Comparison of ENCODE assay signal across 7 mouse cellular contexts in genomic region chr8:70001892-70002191, GRCm38 (mm10). TPM values are rescaled to one million over a fixed set of nuclear protein-coding genes. Genes with fewer than 3 reads are reported as not detected.
A peak's percentile ranks its signal among the peaks of the same experiment; 100 is the strongest.
DNase-seq lines count a peak whose midpoint lies in the region; ATAC-seq and TF ChIP-seq lines count a peak whose summit lies in the region.
"Not testable (repeated sequence)": the region's sequence is repeated elsewhere in the genome, so short reads cannot be mapped to it uniquely, and the experiment has no call there.

No protein-coding gene starts in this region.

- not testable (repeated sequence) for H3K27me3 ChIP-seq in MEL (ENCODE audit: control insufficient read depth in 1 of 2, insufficient read depth in 2 of 2, low read length in 2 of 2); forebrain, embryonic 11.5 days (ENCODE audit: control insufficient read depth, insufficient read depth, low read length); heart, postnatal 0 days (ENCODE audit: control insufficient read depth, insufficient read depth, low read length); intestine, embryonic 16.5 days (replicated peaks; ENCODE audit: control insufficient read depth, insufficient read depth, low read length); limb, embryonic 15.5 days; lung, embryonic 16.5 days (ENCODE audit: control insufficient read depth, insufficient read depth, low read depth, low read length); neural tube, embryonic 13.5 days

- not testable (repeated sequence) for H3K79me2 ChIP-seq in MEL (ENCODE audit: control insufficient read depth, insufficient read depth, low read length, poor library complexity)

- TF ChIP-seq CTCF in MEL (IDR thresholded peaks at IDR 0.05 in 2 of 3, conservative IDR thresholded peaks at IDR 0.05 in 1 of 3; ENCODE audit: control insufficient read depth in 1 of 3, insufficient read depth in 1 of 3, low read depth in 2 of 3, low read length in 3 of 3, poor library complexity in 1 of 3, severe bottlenecking in 1 of 3); heart, postnatal 0 days (IDR thresholded peaks at IDR 0.05; ENCODE audit: low read depth): not testable (repeated sequence)

- peaks cover 0 to 16% of the 10 kb centered on the region in 2 experiments; a peak in 2 of 4 replicates for H3K36me3 ChIP-seq in MEL (ENCODE audit: control insufficient read depth in 1 of 2, insufficient read depth in 2 of 2, low read length in 2 of 2)
- not testable (repeated sequence) for H3K36me3 ChIP-seq in forebrain, embryonic 11.5 days (ENCODE audit: control insufficient read depth, insufficient read depth, low read length); heart, postnatal 0 days (replicated peaks; ENCODE audit: control insufficient read depth, insufficient read depth, low read length); intestine, embryonic 16.5 days (ENCODE audit: control insufficient read depth, insufficient read depth, low read length); limb, embryonic 15.5 days; lung, embryonic 16.5 days (ENCODE audit: control insufficient read depth, insufficient read depth, low read length); neural tube, embryonic 13.5 days

- not testable (repeated sequence) for TF ChIP-seq RAD21 in MEL (IDR thresholded peaks at IDR 0.05; ENCODE audit: low read depth, low read length)

- H3K4me2 ChIP-seq in forebrain, embryonic 11.5 days (ENCODE audit: low read depth, low read length, severe bottlenecking), result peak overlapping the region; percentile 24; the same call in 1 of the 2 replicates
- H3K4me2 ChIP-seq in heart, postnatal 0 days (ENCODE audit: low read depth, low read length), result peak overlapping the region; percentile 58
- H3K4me2 ChIP-seq in intestine, embryonic 16.5 days (ENCODE audit: low read depth, low read length), result peak overlapping the region; percentile 53; the same call in 1 of the 2 replicates
- H3K4me2 ChIP-seq in limb, embryonic 15.5 days, result not testable (repeated sequence)
- H3K4me2 ChIP-seq in lung, embryonic 16.5 days (ENCODE audit: low read depth, low read length), result peak overlapping the region; percentile 61; the same call in 1 of the 2 replicates
- peak overlapping the region; percentile 42; the same call in 1 of the 2 replicates for H3K4me2 ChIP-seq in neural tube, embryonic 13.5 days

- peaks cover 3 to 17% of the 10 kb centered on the region in 2 experiments; a peak in 3 of 4 replicates for H3K4me1 ChIP-seq in MEL (ENCODE audit: control insufficient read depth in 1 of 2, insufficient read depth in 2 of 2, low read length in 2 of 2)
- not testable (repeated sequence) for H3K4me1 ChIP-seq in forebrain, embryonic 11.5 days (replicated peaks; ENCODE audit: control insufficient read depth, insufficient read depth, low read length); heart, postnatal 0 days (ENCODE audit: control insufficient read depth, insufficient read depth); intestine, embryonic 16.5 days (ENCODE audit: control insufficient read depth, insufficient read depth, low read length); limb, embryonic 15.5 days; lung, embryonic 16.5 days (replicated peaks; ENCODE audit: control insufficient read depth, insufficient read depth, low read length); neural tube, embryonic 13.5 days (replicated peaks)

- TF ChIP-seq EP300 in MEL (IDR thresholded peaks at IDR 0.05; ENCODE audit: low read depth in 1 of 2, low read length in 2 of 2); heart, postnatal 0 days (IDR thresholded peaks at IDR 0.05; ENCODE audit: low read depth): not testable (repeated sequence)

- 44% methylated on average over 7 of the region's 7 CpGs for WGBS in forebrain, embryonic 11.5 days
- 28% methylated on average over 7 of the region's 7 CpGs for WGBS in heart, postnatal 0 days
- 39% methylated on average over 7 of the region's 7 CpGs for WGBS in intestine, embryonic 16.5 days
- WGBS in limb, embryonic 15.5 days, result 35% methylated on average over 7 of the region's 7 CpGs
- WGBS in lung, embryonic 16.5 days, result 32% methylated on average over 7 of the region's 7 CpGs
- 45% methylated on average over 7 of the region's 7 CpGs for WGBS in neural tube, embryonic 13.5 days

- not testable (repeated sequence) for TF ChIP-seq POLR2A in MEL (IDR thresholded peaks at IDR 0.05; ENCODE audit: control insufficient read depth in 1 of 2, insufficient read depth in 1 of 2, low read depth in 1 of 2, low read length in 2 of 2, poor library complexity in 1 of 2)

- peak overlapping the region; percentile 80 for H3K9ac ChIP-seq in MEL (ENCODE audit: control insufficient read depth, low read depth, low read length, poor library complexity, severe bottlenecking)
- H3K9ac ChIP-seq in forebrain, embryonic 11.5 days (ENCODE audit: low read length); limb, embryonic 15.5 days; lung, embryonic 16.5 days (ENCODE audit: low read length); neural tube, embryonic 13.5 days: not testable (repeated sequence)
- peak overlapping the region; percentile 50; the same call in 1 of the 2 replicates for H3K9ac ChIP-seq in heart, postnatal 0 days (replicated peaks; ENCODE audit: low read depth, low read length)
- peak overlapping the region; percentile 62; the same call in 1 of the 2 replicates for H3K9ac ChIP-seq in intestine, embryonic 16.5 days (ENCODE audit: low read depth, low read length)

- not testable (repeated sequence) for H3K9me3 ChIP-seq in MEL (replicated peaks; ENCODE audit: insufficient read depth, low read length); forebrain, embryonic 11.5 days (ENCODE audit: control insufficient read depth, low read length); heart, postnatal 0 days (replicated peaks; ENCODE audit: control insufficient read depth, low read length); intestine, embryonic 16.5 days (ENCODE audit: control insufficient read depth, low read length); limb, embryonic 15.5 days; lung, embryonic 16.5 days (ENCODE audit: control insufficient read depth, low read length); neural tube, embryonic 13.5 days

- peak overlapping the region; percentile 57 to 68 for H3K4me3 ChIP-seq in MEL (ENCODE audit: control insufficient read depth in 1 of 2, insufficient read depth in 1 of 2, low read depth in 2 of 2, low read length in 2 of 2)
- H3K4me3 ChIP-seq in forebrain, embryonic 11.5 days (ENCODE audit: low read depth, low read length); limb, embryonic 15.5 days; neural tube, embryonic 13.5 days: not testable (repeated sequence)
- peak overlapping the region; percentile 30; the same call in 1 of the 2 replicates for H3K4me3 ChIP-seq in heart, postnatal 0 days (ENCODE audit: low read depth, low read length)
- peak overlapping the region; percentile 37 for H3K4me3 ChIP-seq in intestine, embryonic 16.5 days (ENCODE audit: low read length)
- peak overlapping the region; percentile 33 for H3K4me3 ChIP-seq in lung, embryonic 16.5 days (ENCODE audit: low read length)

- not testable (repeated sequence) for DNase-seq in MEL (ENCODE audit: low read depth, low spot score); forebrain, embryonic 11.5 days (ENCODE audit: low spot score); heart, postnatal 0 days (ENCODE audit: low spot score)

- peak overlapping the region; percentile 99 for H3K27ac ChIP-seq in MEL (ENCODE audit: control insufficient read depth, low read depth, low read length)
- not testable (repeated sequence) for H3K27ac ChIP-seq in forebrain, embryonic 11.5 days (ENCODE audit: low read depth, low read length); neural tube, embryonic 13.5 days (replicated peaks)
- peak overlapping the region; percentile 92; the same call in 1 of the 2 replicates for H3K27ac ChIP-seq in heart, postnatal 0 days (ENCODE audit: low read depth)
- H3K27ac ChIP-seq in intestine, embryonic 16.5 days (ENCODE audit: low read length), result peak overlapping the region; percentile 79
- peak overlapping the region; percentile 71; the same call in 1 of the 2 replicates for H3K27ac ChIP-seq in limb, embryonic 15.5 days
- peak overlapping the region; percentile 96 for H3K27ac ChIP-seq in lung, embryonic 16.5 days (ENCODE audit: low read length)

- not testable (repeated sequence) for ATAC-seq in forebrain, embryonic 11.5 days (replicated peaks; ENCODE audit: low FRiP score); heart, postnatal 0 days (ENCODE audit: insufficient read depth, low read depth); intestine, embryonic 16.5 days; limb, embryonic 15.5 days (ENCODE audit: insufficient number of reproducible peaks, low FRiP score, low TSS enrichment, low read depth); lung, embryonic 16.5 days (ENCODE audit: low read depth); neural tube, embryonic 13.5 days (ENCODE audit: low read depth)

RNA-seq across cellular contexts. Expression of gene Gatad2a, which starts 5.7 kb away (rescaled TPM):
- 101 and 111 TPM in 2 replicates for total RNA-seq in MEL (2012; rRNA removed)
- polyA plus RNA-seq in MEL (2012; ENCODE audit: insufficient read depth in 1 of 2, insufficient read length in 2 of 2, low read depth in 1 of 2, low replicate concordance in 2 of 2, missing spikeins in 1 of 2), result 100 to 1,000 TPM in 1 of 2 experiments, 10 to 100 TPM in 1; 38.0 to 129 TPM
- polyA plus RNA-seq in forebrain, embryonic 11.5 days (2014; fragmentation: Nextera tagmentation; extraction: Ambion mirVana), result 81.7 and 88.6 TPM in 2 replicates
- total RNA-seq in heart, postnatal 0 days (2014; rRNA removed; ENCODE audit: low replicate concordance), result 26.9 and 58.8 TPM in 2 replicates
- polyA plus RNA-seq in heart, postnatal 0 days (2015; fragmentation: Nextera tagmentation; extraction: Ambion mirVana), result 17.0 and 18.9 TPM in 2 replicates
- polyA plus RNA-seq in intestine, embryonic 16.5 days (2015; fragmentation: Nextera tagmentation; extraction: Ambion mirVana), result 36.0 and 38.9 TPM in 2 replicates
- 36.3 and 39.7 TPM in 2 replicates for polyA plus RNA-seq in limb, embryonic 15.5 days (2015; fragmentation: Nextera tagmentation; extraction: Ambion mirVana)
- polyA plus RNA-seq in lung, embryonic 16.5 days (2015; fragmentation: Nextera tagmentation; extraction: Ambion mirVana), result 41.6 and 42.1 TPM in 2 replicates
- polyA plus RNA-seq in neural tube, embryonic 13.5 days (2015; fragmentation: Nextera tagmentation; extraction: Ambion mirVana), result 30.6 and 31.8 TPM in 2 replicates

RNA-seq across cellular contexts. Expression of gene Mau2, which starts 40.7 kb away (rescaled TPM):
- 39.0 and 39.2 TPM in 2 replicates for total RNA-seq in MEL (2012; rRNA removed)
- 10 to 100 TPM in 1 of 2 experiments, not detected in 1; 43.4 TPM for polyA plus RNA-seq in MEL (2012; ENCODE audit: insufficient read depth in 1 of 2, insufficient read length in 2 of 2, low read depth in 1 of 2, low replicate concordance in 2 of 2, missing spikeins in 1 of 2)
- polyA plus RNA-seq in forebrain, embryonic 11.5 days (2014; fragmentation: Nextera tagmentation; extraction: Ambion mirVana), result 53.8 and 56.4 TPM in 2 replicates
- 71.1 and 92.3 TPM in 2 replicates for total RNA-seq in heart, postnatal 0 days (2014; rRNA removed; ENCODE audit: low replicate concordance)
- 25.6 and 28.0 TPM in 2 replicates for polyA plus RNA-seq in heart, postnatal 0 days (2015; fragmentation: Nextera tagmentation; extraction: Ambion mirVana)
- 44.4 and 45.5 TPM in 2 replicates for polyA plus RNA-seq in intestine, embryonic 16.5 days (2015; fragmentation: Nextera tagmentation; extraction: Ambion mirVana)
- polyA plus RNA-seq in limb, embryonic 15.5 days (2015; fragmentation: Nextera tagmentation; extraction: Ambion mirVana), result 51.4 and 54.2 TPM in 2 replicates
- polyA plus RNA-seq in lung, embryonic 16.5 days (2015; fragmentation: Nextera tagmentation; extraction: Ambion mirVana), result 54.0 and 55.1 TPM in 2 replicates
- polyA plus RNA-seq in neural tube, embryonic 13.5 days (2015; fragmentation: Nextera tagmentation; extraction: Ambion mirVana), result 68.1 and 68.7 TPM in 2 replicates

RNA-seq across cellular contexts. Expression of gene Sugp1, which starts 40.8 kb away (rescaled TPM):
- total RNA-seq in MEL (2012; rRNA removed), result 27.1 and 29.9 TPM in 2 replicates
- polyA plus RNA-seq in MEL (2012; ENCODE audit: insufficient read depth in 1 of 2, insufficient read length in 2 of 2, low read depth in 1 of 2, low replicate concordance in 2 of 2, missing spikeins in 1 of 2), result 10 to 100 TPM in 1 of 2 experiments, not detected in 1; 45.5 TPM
- 44.6 and 45.4 TPM in 2 replicates for polyA plus RNA-seq in forebrain, embryonic 11.5 days (2014; fragmentation: Nextera tagmentation; extraction: Ambion mirVana)
- total RNA-seq in heart, postnatal 0 days (2014; rRNA removed; ENCODE audit: low replicate concordance), result 11.5 TPM in 2 replicates
- polyA plus RNA-seq in heart, postnatal 0 days (2015; fragmentation: Nextera tagmentation; extraction: Ambion mirVana), result 22.6 and 23.0 TPM in 2 replicates
- polyA plus RNA-seq in intestine, embryonic 16.5 days (2015; fragmentation: Nextera tagmentation; extraction: Ambion mirVana), result 33.0 and 37.0 TPM in 2 replicates
- polyA plus RNA-seq in limb, embryonic 15.5 days (2015; fragmentation: Nextera tagmentation; extraction: Ambion mirVana), result 41.9 and 43.7 TPM in 2 replicates
- polyA plus RNA-seq in lung, embryonic 16.5 days (2015; fragmentation: Nextera tagmentation; extraction: Ambion mirVana), result 43.1 and 44.1 TPM in 2 replicates
- polyA plus RNA-seq in neural tube, embryonic 13.5 days (2015; fragmentation: Nextera tagmentation; extraction: Ambion mirVana), result 57.7 and 59.2 TPM in 2 replicates
